Mouse (Mus musculus) brain, embryonic 14.5 days (tissue): ENCODE measurements around the gene Nfyc. TPM values are rescaled to one million over a fixed set of nuclear protein-coding genes. Genes with fewer than 3 reads are reported as not detected.

Source experiments
- DNase-seq: peaks from one replicate; pipeline ENCODE4 v3.0.0-alpha.2; 2011; ENCODE audit warnings: low read depth
- CTCF ChIP-seq: fragments of 200-500 bp; IDR thresholded peaks from 2 replicates; pipeline ENCODE4 v1.5.1; 2012; ENCODE audit warnings: inconsistent platforms, mild to moderate bottlenecking, moderate library complexity, borderline replicate concordance; ENCODE audit not compliant: insufficient read depth, insufficient read length; ENCODE audit errors: extremely low read depth
- POLR2A ChIP-seq: fragments of 200-500 bp; IDR thresholded peaks from 2 replicates; pipeline ENCODE4 v1.6.1; 2012; ENCODE audit warnings: mild to moderate bottlenecking, inconsistent platforms, borderline replicate concordance; ENCODE audit not compliant: poor library complexity, insufficient read depth, insufficient read length, severe bottlenecking; ENCODE audit errors: extremely low read depth
- polyA plus RNA-seq: library from polyadenylated mRNA; depleted of rRNA; stranded (reverse); fragments of >200 nt; gene quantifications from 2 replicates; pipeline ENCODE4 v1.2.3, GENCODE M21; 2012

Nfyc gene
- polyA plus RNA-seq, 1 experiment: 160 TPM

DNA sequence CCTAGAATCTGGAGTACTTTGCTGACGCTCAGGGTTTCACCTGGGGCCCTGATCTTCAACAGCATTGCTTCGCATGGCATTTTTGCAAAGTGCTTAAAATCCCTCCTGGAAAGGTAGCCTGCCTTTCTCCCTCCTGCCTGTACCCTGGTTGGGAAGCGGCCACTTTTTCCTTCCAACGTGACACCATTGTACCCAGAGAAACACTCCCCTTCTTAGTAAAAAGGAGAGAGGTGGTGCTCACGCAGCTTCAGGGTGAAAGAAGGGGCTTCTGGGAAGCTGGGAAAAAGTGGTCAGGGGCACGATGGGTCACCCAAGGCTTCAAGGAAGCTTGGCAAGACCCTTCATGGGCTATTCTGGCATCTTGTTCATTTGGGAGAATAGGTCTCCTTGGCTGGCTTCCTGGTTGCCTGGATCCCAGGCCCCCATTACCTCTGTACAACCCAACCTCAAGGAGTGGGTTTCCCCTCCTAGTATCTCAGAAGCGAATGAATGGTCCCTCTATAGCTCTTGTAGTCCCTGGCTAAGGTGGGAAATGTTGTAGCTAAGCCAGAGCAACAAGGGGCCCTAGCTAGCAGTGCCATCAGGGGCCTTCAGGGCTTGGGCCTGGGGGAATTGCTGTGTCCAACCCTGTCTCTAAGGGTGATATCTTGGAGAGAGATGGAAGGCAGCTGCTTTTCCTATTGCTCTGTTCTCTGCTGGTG, 24.1 kb upstream of the Nfyc start:
- TF ChIP-seq POLR2A (no peak), CTCF (no peak)
- peak; percentile 14 for DNase-seq

DNA sequence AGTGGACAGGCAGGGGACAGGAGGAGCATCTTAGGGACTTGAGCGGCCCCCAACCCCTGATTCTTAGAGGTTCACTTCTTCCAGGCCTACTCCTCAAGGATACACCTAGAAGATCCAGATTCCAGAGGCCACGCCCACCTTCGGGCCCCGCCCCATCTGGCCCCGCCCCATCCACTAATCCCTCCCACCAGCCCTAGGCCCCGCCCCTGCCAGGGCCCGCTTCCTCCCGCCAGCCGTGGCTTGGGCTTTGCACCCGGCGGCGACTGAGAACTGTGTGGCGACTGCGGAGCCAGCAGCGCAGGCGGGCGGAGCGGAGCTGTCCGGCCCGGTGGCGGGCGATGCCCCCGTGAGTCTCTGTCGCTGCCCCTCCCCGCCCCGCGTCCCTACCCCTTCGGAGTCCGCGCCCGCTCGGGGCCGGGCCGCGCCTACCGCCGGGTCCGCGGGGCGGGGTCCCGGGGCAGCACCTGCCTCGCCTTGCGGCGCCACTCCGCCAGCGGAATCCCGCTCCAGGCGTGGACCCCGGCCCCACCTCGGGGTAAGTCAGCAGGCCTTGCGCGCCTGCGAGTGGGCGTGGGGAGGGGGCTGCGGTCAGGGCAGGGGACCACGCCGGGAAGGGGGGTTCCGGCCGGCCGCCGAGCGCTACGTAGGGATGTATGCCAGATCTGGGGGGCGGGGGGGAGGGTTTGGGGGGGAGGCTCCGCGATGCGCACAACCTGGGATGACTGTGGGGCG, 23.4 kb upstream of the Nfyc start, which contains the start of gene Rims3:
Rims3 (plus strand) TSS at position 229 of the 732 bp plus-strand sequence.
- DNase-seq: peak; percentile 53

DNA sequence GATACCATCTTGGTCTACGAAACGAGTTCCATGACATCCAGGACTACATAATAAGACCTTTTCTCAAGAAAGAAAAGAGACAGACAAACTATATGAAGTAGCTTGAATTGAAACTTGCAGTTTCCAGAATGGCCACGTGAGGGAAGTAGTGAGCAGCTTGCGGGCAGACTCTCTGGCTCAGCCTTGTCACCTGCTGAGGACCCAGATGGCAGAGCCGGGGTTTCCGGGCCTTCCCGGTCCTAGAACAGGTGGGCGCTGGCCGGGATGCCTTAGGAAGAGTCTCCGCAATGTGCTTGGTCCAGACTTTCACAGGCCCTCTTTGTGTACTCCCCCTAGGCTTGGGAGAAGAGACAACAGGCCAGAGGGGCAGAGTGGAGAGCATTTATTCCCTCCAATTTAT, 19.6 kb upstream of the Nfyc start:
- TF ChIP-seq CTCF: peak; percentile 87
- TF ChIP-seq POLR2A: no peak

More for the DNA sequence above, 23.4 kb upstream of the Nfyc start, which contains the start of gene Rims3:
- TF ChIP-seq CTCF: no peak
- peak; percentile 39; the same call in 1 of the 2 replicates for TF ChIP-seq POLR2A

DNA sequence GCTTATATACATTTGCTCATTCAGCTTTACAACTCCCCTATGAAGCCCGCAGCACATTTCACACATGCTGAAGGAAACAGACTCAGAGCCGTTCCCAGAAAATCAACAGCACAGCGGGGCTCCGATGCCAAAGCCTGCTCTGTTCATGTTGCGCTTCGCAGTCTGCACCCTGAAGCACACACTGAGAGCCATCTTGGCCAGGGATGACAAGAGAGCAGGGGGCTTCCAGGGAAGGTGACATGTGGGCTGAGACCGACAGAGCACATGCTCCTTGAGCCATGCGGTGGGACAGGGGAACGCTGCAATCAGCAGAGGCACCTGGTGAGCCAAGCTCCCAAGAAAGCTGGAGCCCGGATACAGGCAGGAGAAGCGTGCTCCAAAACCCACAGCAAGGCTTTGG, 18.1 kb upstream of the Nfyc start:
- DNase-seq: no peak
- TF ChIP-seq POLR2A (no peak), CTCF (no peak)

More for the DNA sequence above, 19.6 kb upstream of the Nfyc start:
- DNase-seq: peak; percentile 84

DNA sequence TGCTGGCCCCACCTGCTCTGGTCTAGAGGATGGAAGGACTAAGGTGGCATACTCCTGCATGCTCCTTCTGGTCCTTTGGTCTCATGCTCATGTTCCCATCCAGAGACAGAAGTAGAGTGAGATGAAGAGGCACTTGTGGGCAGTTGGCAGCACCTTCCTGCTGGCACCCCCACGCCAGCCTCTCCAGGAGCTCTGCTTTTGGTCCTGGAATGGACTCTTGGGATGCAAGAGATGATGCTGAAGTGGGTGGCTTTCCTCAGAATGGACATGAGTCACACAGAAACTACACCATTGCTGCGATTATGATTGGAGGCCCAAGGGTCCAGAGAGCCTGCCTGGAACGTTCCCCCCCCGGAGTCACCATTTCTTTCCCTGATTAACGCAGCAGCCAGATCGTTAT, 17.5 kb upstream of the Nfyc start:
- DNase-seq: no peak
- TF ChIP-seq CTCF: no peak
- no peak for TF ChIP-seq POLR2A

DNA sequence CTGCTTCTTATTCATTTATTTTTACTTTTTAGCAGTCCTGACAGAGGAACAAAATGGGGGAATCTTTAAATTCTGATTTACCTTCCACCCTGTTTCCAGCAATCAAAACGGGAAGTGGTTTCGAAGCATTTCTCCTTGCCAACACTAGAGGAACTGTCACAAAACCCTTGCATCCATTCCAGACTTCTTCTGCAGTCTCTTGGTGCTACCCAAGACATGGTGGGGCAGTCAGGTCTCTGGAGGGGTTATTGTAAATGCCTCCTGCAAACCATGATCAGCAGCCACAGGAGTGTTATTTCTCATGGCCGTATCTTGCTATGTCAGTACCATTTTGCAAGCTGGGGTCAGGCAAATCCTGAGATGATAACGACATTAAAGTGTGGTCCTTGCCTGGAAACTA, 13.7 kb upstream of the Nfyc start:
- DNase-seq: no peak
- no peak for TF ChIP-seq POLR2A
- no peak for TF ChIP-seq CTCF

DNA sequence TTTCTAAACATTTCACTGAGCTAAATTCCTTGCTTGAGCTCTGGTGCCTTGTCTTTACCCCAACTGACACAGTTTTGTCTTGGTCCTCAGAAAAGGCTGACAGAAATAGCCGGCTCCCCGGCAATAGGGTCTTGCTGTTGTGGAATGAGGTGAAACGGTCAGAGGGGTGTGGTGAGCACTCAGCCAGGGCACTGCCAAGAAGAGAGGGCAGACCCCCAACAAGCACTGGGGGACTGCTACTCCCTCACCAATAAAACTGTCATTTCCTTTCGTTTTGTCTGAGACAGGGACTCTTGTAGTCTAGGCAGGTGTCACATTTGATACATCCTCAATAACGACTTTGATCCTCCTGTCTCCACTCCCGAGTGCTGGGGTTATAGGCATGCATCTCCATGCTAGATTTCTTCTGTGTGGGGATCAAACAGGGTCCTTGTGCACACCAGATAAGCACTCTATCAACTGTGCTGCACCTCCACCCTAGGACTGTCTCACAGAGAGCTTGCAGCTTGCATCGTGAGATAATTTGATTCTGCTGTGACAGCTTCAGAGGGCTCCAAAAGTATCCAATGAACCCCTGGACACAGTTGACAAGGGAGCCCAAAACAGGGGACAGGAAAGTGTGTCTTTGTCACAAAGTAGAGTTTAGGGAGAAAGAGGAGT, 13.2 kb upstream of the Nfyc start:
- TF ChIP-seq POLR2A (no peak), CTCF (no peak)
- no peak for DNase-seq

DNA sequence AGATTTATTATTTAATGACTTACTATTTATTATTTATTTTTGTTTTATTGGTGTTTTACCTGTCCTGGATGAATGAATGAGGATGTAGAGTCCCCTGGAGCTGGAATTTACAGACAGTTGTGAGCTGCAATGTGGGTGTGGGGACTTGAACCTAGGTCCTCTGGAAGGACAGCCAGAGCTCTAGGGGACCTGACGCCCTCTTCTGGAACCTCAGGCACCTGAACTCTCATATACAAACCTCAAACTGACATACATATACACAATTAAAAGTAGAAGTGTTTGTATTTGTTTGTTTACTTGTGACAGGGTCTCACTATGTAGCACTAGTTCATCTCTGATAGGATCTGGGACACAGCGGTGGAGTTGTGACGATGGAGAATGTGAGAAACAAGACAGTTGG, 10.0 kb upstream of the Nfyc start:
- no peak for DNase-seq
- TF ChIP-seq CTCF (no peak), POLR2A (no peak)

DNA sequence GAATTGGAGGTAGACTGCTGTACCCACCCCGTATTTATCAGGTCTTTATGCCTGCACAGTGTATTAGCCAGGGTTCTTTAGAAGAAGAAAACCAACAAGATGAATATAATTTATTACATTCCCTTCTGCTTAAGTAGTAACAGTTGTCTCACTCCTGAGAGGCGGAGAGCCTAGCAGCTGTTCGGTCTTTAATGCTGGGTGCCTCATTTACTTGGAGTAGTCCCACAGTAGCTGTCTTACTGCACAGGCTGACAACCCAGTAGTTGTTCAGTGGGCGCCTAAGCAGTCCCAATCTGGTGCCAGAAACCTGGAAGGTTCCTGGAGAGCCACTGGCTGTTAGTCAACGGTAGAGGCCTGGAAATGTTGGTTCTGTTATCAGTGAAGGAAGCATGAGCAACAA, 605 bp downstream of the Nfyc start:
- TF ChIP-seq CTCF (no peak), POLR2A (no peak)
- DNase-seq: no peak

DNA sequence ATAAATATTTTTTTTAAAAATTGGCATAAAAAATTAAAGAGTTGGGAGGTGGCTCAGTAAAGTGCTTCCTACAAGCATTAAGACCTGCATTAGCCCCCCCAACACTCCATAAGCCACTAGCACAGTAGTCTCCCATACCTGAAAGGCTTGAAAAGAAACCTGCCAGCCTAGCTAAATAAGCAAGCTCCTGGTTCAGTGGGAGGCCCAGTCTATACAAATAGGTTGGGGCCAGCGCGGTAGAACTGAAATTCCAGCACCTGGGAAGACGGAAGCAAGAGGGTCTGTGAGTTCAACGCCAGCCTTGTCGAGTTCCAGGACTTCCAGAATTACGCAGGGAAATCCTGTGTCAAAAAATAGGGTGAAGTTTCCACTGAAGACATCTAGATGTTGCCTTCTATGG, 5.0 kb downstream of the Nfyc start:
- no peak for DNase-seq
- no peak for TF ChIP-seq CTCF
- TF ChIP-seq POLR2A: no peak

DNA sequence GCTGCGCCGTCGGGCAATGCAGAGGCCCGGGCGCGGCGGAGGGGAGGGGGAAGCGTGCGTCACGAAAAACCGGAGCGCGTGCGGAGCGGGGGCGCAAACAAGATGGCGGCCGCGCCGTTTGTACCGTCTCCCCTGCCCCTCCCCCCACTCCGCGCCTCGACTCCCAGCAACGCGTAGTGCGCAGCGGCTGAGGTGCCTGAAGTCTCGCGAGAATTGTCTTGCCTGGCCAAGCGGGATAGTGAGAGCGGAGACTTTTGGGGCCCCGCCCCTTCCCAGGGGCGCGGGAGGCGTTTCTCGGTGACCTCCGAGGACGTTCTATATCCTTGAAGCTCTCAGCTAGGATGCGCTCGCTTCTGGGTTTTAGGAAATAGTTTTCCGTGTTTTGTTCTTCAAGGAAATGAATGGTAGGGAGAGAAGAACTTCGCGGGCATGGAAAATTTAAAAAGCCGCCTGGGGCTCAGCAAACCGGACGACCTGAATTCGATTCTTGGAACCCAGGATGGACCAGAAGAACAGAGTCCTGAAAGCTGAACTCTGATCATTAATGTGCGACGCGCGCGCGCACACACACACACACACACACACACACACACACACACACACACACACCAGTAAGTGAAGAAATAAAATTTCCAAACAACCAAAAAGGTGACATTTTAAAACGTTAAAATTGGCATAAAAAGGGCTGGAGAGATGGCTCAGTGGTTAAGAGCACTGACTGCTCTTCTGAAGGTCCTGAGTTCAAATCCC, 5.6 kb downstream of the Nfyc start:
- DNase-seq: peak; percentile 99
- TF ChIP-seq POLR2A: peak; percentile 52; the same call in 1 of the 2 replicates
- no peak for TF ChIP-seq CTCF
